Mouse (Mus musculus) adrenal gland, adult (tissue): ENCODE results near the gene Mydgf.
A peak's percentile ranks its signal among the peaks of the same experiment; 100 is the strongest.

Experiments used
- DNase-seq, 2 experiments: peaks; one replicate each; pipeline ENCODE4 v3.0.0; 2022 to 2023; ENCODE audit warnings: low spot score in 1 of 2; ENCODE audit not compliant: inconsistent age in 2 of 2

The Mydgf gene

GRCm38 (mm10) chr17:56146131-56146530 is 37.6 kb downstream of the Mydgf start:
- DNase-seq: no peak

GRCm38 (mm10) chr17:56144546-56144945 is 39.2 kb downstream of the Mydgf start:
- DNase-seq: no peak

GRCm38 (mm10) chr17:56141702-56142605 is 41.8 kb downstream of the Mydgf start:
- DNase-seq: peak in 1 of 2 experiments; percentile 65

- peak in 1 of 2 experiments; percentile 78 for DNase-seq
These were observed 43.7 kb downstream of the Mydgf start, which contains the start of gene Sema6b for GRCm38 (mm10) chr17:56139858-56140595. Gene Sema6b, minus strand, starts transcription at chr17:56140343.

- peak in 1 of 2 experiments; percentile 46 for DNase-seq
These were observed 44.4 kb downstream of the Mydgf start for GRCm38 (mm10) chr17:56139355-56139754.

GRCm38 (mm10) chr17:56137839-56138613 is 45.7 kb downstream of the Mydgf start:
- DNase-seq: peak; percentile 26 to 41

GRCm38 (mm10) chr17:56136558-56136957 is 47.2 kb downstream of the Mydgf start:
- peak in 1 of 2 experiments; percentile 52 for DNase-seq

- DNase-seq: peak; percentile 76 to 91
These were observed 49.2 kb downstream of the Mydgf start for GRCm38 (mm10) chr17:56134463-56134971.

GRCm38 (mm10) chr17:56133457-56134363 is 50.0 kb downstream of the Mydgf start:
- peak; percentile 80 to 90 for DNase-seq

GRCm38 (mm10) chr17:56132661-56133060 is 51.1 kb downstream of the Mydgf start:
- DNase-seq: peak; percentile 67 to 90

GRCm38 (mm10) chr17:56131814-56132213 is 51.9 kb downstream of the Mydgf start:
- DNase-seq: peak; percentile 64 to 91

GRCm38 (mm10) chr17:56131136-56131535 is 52.6 kb downstream of the Mydgf start:
- peak in 1 of 2 experiments; percentile 30 for DNase-seq

- peak; percentile 12 to 34 for DNase-seq
These were observed 55.5 kb downstream of the Mydgf start for GRCm38 (mm10) chr17:56128246-56128645.

GRCm38 (mm10) chr17:56126175-56126574 is 57.5 kb downstream of the Mydgf start:
- DNase-seq: no peak
